Mouse (Mus musculus) 416B (cell line): ENCODE results near the gene Sema3d.

Source experiments
- DNase-seq: peaks from one replicate; pipeline ENCODE4 v3.0.0; 2011; ENCODE audit warnings: low read depth

The Sema3d gene

DNA sequence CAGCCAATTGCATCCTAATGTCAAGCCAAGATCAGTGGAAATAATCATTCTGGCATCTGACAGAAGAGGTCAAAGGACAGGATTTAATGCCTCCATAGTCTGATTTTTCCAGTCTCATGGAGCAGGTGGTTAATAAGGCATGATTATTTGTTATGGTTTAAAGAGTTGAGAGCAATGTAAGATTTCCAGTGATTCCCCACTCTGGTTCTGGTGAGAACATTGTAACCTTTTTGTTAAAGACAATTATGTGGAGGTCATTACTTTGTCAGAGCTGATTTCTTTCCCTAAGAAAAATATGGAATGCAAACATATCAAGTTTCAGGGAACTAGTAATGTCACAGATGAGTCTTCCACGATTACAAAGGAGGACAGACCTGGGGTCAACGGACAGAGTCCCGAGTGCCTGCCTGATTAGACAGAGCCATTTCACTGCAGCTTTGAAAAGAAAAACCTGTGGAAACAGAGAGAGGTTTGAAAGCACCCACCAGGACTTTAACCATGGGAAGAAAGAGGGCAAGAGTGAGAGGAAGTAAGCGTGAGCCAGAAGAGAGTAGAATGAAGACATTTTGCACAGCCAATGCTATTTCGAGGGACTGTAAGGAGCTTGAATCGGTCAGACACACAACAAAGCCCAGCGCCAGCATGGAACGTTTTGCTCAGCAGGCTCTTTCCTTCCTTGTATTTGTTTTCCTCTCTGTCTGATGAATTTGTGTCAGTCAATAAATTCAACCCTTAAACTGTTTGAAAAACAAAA, 251.2 kb downstream of the Sema3d start:
- no peak for DNase-seq

DNA sequence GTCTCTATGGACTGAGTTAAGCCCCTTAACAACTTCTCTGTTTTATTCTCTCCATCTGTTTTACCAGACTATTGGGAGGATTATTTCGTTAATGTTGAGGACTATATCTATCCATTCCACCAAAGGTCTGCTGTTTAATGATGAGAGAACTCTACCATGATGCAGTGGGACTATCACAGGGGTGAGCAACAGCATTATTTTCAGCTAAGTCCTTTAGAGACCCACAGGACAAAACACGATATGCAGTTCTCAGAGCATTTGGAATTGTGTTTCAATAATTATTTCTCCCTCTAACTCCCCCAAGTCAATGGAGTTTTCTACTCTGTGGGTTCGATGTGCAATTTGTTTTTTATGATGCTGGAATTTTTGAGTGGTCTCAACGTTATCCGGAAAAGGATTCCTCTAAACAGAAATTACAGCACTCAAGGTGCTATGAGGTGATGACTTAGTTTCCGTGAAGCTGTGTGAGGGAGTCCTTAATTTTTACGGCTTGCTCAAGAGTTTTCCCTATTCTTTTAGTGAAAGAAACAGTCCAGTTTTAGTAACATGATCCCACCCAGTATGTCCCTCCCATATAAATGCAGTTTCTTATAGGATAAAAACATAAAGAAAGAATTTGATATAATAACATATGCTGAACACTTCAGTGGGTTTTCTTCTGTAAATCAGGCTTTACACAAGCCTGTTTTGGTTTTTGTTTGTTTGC, 254.7 kb downstream of the Sema3d start:
- DNase-seq, result no peak
